Mouse (Mus musculus) B cell, adult 2 months (primary cell): ENCODE data around the gene Fbxw28.
"Not testable (repeated sequence)": the region's sequence is repeated elsewhere in the genome, so short reads cannot be mapped to it uniquely, and the experiment has no call there.

Experiments used
- DNase-seq, 2 experiments: peaks; one replicate each; pipeline ENCODE4 v3.0.0; 2022

Gene Fbxw28

GRCm38 (mm10) chr9:109339559-109339958, at the start of gene Fbxw28:
Gene Fbxw28 (minus strand): TSS chr9:109339659.
- DNase-seq = not testable (repeated sequence)

GRCm38 (mm10) chr9:109287576-109287975, 51.9 kb downstream of the Fbxw28 start, which contains the start of gene Fbxw14:
Gene Fbxw14 (minus strand): TSS chr9:109287676.
- not testable (repeated sequence) for DNase-seq
